Mouse (Mus musculus) neural tube, embryonic 10.5 days (tissue): ENCODE data around the gene Cyfip2.
A peak's percentile ranks its signal among the peaks of the same experiment; 100 is the strongest.

Experiments used
- DNase-seq: peaks from one replicate; pipeline ENCODE4 v3.0.0-alpha.2; 2017; ENCODE audit warnings: low spot score; ENCODE audit errors: extremely low spot score

Gene Cyfip2

DNA sequence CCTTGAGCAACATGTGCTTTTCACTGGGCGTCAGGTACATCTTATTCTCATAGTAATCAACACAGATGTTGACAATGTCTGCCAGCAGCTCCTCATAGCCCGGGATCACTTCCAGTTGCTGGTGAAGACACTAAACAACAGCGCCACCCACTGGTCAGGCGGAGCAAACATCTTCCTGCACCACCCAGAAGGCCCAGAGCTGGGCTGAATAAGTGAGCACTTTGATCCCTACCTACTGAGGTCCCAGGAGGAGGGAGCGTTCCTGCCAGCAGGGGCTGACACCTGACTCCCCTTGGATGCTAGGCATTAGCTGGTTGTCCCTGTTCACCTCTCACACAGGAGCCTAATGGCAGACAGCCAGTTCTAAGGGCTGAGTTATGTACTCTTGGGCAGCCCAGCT is 35.9 kb downstream of the Cyfip2 start:
- DNase-seq, result peak; percentile 49

DNA sequence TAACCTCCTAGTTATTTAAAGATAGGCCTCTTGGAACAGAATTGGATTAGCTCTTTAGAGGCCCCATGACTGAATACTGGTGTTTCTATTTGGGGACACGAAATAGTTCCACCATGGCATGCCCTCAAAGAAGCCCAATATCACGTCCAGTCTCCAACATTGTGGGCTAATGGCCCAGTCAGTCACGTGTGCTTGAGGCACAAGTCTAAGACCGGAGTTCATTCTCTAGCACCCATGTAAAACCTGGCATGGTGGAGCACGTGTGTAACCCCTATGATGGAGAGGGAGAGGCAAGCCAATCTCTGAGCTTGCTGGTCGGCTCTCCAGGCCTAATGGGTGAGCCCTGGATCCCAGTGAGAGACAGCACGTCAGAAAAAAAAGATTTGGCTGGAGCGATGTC is 36.5 kb downstream of the Cyfip2 start:
- DNase-seq, result no peak

DNA sequence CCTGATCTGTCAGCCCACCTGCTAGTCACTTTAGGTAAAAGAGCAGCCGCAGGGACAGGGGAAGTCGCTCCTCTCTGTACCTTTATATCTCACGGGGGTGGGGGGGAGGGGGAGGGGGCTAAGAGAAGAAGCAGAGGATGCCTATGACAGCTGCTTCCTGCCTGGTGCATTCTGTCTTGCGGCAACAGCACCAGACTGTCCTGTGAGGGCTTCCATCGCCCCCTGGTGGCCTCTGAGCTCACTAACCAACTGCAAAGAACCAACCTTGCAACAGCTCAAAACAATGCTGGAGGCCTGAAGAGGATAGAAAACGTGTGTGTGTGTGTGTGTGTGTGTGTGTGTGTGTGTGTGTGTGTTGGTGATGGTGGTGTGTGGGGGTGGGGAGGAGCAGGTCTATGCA is 37.4 kb downstream of the Cyfip2 start:
- DNase-seq, result peak; percentile 75

DNA sequence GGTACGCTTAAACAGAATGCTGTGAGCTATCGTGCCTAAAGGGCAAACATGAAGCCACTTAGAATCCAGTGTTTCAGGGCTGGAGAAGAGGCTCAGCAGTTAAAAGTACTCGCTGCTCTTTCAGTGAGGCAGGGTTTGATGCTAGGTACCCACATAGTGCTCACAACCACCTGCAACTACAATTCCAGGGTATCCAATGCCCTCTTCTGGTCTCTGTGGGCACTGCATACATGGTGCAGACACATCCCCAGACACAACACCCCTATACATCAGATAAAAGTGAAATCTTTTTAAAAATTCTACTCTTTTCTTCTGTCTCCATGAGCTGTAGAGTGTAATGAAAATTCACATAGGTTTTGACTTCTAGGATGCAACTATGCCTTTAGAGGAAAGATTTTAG is 38.7 kb downstream of the Cyfip2 start:
- DNase-seq, result no peak

DNA sequence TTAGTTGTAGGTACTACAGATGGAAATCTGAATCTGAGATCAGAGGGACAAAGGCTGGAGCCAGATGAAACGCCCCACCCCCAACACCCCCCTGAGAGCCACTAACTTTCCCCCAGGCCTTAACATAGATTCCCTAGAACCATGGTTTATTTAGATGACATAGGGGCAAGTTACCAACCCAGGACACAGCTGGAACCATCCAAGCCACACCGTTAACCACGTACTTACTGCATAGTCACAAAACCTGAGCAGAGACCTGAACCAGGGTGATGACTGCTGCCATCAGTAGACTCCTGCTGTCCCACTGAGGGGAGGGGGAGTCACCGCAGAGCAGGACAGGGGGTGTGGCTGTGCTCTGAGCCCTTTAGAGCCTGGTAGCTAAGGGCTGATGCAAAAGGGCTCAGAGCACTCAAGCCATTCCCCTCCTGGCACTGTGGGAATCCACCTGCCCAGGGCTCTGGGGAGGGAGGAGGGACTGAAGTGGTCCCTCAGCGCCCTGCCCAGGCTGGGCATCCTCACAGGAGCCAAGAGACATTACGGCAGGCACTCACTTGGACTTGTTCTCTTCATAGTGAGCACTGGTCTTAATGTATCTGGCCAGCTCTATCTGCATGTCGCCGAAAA is 40.5 kb downstream of the Cyfip2 start:
- no peak for DNase-seq

DNA sequence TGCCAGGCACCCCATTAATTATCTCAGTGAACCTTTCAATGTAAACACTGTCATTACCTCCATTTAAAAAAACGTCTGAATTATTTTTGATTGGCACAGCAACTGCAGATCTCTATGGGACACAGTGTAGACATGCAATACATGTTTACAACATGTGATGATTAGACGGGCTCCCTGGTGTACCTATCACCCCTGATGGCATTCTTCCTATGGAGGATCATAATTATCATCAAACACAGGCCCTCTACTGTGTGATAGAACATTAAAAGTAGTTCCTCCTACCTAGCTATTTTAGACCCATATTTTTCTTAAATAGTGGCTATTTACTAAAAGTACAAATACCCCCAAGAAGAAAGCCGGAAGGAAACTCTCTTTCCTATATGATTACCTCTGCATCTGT is 42.8 kb downstream of the Cyfip2 start:
- DNase-seq, result no peak

DNA sequence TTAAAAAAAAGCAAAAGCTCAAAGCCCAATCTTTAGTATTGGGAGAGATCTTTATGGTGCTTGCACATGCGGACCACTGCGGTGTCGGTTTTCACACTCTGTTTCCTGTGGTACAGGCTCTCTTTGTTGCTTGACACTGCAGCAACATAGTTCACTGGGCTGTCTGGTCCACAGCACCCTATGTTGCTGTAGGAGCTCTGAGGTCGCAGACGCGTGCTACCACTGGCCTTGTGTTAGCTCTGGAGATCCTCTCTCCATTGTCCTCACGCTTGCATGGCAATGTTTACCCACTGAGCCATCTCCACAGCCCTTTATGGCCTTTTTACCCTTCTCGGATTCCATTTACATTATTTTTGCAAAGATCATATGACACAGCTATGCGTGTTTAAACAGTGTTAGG is 43.3 kb downstream of the Cyfip2 start:
- DNase-seq, result no peak

DNA sequence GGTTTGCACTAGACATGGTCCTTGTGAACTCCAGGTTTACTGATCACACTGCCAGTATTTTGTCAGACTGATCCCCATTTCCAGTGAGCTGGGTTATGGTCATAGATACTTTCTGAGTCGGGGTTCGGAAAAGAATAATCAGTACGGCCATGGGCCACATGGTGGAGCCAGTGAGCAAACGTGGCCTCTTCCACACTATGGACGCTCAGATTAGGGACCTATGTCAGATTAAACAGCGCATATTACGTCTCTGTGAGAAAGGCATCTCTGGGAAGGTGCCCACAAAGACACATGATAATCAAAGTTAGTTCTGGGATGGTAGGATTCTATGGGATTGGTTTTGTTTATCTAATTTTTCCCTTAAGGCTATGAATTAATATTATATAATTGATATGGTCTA is 43.7 kb downstream of the Cyfip2 start:
- peak; percentile 45 for DNase-seq

DNA sequence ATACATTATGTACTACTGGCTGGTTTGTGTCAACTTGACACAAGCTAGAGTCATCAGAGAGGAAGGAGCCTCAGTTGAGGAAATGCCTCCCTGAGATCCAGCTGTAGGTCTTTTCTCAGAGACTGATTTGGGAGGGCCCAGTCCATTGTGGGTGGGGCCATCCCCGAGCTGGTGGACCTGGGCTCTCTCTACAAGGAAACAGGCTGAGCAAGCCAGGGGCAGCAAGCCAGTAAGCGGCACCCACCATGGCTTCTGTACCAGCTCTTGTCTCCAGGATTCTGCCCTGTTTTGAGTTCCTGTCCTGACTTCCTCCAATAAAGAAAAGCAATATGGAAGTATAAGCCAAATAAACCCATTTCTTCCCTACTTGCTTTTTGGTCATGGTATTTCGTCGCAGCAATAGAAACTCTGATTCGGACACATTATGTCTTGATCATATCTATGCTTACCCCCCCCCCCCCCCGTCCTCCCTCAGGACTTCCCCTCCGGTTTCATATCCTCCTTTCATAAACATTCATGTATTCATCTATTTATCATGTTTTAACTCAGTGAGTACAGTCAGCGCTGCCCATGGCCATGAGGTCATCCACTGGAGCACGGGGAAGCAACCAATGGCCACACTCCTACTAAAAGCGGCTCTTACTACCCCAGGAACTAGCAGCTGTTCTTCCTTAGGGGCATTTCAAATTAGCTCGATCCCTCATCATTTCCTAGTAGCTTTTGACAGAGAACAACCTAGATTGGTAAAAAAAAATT is 47.5 kb downstream of the Cyfip2 start:
- no peak for DNase-seq

DNA sequence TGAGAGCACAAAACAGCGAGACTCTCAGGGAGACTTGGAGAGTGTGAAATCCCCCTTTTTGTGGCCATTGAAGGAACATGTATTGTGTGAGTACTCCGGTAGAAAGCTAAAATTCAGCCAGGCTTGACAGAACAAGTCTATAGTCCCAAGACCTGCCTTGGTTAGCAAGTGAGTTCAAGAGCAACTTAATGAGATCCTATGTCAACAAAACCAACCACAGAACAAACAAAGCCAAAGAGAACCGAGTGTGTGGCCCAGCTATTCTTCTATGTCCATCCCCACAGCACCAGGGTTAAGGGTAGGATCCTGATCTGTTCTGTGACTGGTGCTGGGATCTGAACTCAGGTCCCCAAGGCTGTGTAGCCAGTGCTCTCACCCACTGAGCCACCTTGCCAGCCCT is 48.1 kb downstream of the Cyfip2 start:
- DNase-seq, result no peak

DNA sequence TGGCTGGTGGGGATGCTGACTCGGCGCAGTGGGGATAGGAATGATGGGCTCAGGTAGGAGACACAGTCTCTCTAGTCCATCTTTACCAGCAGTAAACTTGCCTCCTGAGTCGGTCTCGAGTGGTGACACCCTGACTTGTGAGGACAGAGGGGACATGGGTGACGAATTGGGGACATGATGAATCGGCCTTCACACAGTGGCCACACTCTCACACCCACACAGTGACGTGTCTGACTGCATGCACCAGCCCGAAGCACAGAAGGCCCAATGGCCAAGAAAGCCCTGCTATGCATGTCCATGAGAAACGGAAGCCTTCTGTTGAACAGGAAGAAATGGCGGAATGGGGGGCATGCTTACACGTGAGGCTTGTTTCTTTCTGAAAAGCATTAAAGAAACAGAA is 49.4 kb downstream of the Cyfip2 start:
- DNase-seq, result no peak

DNA sequence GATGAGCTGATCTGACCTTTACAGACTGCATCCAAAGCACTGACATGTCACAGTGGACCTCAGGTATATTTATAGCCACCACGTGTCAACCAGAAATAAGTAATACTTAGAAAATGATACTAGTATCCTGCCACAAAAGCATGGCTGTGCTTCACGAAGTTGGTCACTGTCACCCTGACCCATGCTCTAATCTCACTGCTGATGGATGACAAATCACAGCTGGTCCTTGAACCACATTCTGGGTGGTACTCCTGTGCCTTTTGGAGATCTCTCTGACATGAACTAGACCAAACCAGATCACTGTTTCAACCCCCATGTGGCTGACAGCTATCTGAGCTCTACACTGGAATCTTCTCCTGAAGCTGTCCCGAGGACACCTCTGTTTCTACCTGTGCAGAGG is 49.8 kb downstream of the Cyfip2 start:
- DNase-seq, result no peak

DNA sequence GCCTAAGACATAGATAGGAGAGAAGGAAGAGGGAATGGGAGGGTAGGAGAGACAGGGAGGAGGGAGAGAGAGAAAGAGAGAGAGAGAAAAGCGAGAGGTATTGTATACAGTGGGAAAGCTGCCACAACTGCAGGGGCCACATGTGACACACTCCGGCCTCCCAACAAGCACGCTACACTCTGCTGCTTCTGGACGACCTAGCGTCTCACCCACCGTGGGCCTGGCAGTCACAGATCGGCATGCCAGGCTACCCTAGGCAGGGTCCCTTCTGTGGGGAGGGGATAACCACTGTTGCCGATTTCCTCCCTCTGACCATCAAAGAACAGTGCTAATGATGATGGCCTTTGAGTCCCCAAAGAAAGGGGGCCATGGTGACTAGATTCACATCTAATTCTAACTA is 53.9 kb downstream of the Cyfip2 start:
- DNase-seq, result no peak

DNA sequence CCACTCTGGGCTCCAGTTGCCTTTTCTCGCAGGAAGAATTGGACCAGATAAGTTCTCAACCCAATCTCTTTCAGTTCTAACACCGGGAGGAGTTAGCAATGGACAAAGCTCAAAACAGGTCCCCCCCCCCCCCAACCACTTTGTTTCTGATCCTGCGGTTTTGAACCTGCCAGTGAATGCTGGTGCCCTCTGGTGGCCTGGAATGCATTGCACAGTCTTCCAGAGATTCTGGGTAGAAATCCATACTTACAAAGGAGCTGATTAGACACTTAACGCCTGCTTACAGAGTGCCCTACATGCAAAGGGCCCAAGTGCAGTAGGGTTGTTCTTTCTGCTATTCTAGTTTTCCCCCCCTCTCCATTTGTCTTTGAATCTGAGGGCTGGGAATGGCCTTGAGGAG is 54.5 kb downstream of the Cyfip2 start:
- peak; percentile 24 for DNase-seq

DNA sequence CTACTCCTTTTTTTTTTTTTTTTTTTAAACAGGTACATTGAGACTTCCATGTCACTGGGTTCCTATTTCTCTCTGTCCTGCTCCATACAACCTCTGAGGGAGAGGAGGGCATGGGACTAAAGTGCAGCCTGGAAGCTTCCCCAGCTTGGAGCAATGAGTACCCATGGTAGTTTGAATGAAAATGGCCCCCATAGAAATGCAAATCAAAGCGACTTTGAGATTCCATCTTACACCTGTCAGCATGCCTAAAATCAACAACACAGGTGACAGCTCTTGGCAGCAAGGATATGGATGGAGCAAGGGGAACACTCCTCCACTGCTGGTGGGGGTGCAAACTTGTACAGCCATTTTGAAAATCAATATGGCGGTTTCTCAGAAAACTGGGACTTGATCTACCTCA is 57.4 kb downstream of the Cyfip2 start:
- no peak for DNase-seq

DNA sequence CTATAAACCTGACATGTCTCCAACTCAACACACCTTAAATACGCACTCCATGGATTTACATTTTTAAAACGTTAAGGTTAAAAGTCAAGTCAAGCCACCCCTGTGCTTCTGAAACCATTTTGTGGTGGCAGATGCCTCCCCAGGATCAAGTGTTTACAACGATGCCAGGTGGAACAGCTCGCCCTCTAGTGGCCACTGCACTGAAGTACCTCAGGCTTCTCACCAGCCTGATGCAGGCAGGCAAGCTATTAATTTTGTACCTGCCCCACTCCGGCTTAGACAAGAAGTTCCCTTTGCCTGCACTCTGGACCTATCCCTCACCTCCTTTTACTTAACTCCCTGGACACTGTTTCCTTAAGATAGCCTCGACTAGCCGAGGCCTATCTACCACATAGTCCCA is 60.7 kb downstream of the Cyfip2 start:
- peak; percentile 64 for DNase-seq

DNA sequence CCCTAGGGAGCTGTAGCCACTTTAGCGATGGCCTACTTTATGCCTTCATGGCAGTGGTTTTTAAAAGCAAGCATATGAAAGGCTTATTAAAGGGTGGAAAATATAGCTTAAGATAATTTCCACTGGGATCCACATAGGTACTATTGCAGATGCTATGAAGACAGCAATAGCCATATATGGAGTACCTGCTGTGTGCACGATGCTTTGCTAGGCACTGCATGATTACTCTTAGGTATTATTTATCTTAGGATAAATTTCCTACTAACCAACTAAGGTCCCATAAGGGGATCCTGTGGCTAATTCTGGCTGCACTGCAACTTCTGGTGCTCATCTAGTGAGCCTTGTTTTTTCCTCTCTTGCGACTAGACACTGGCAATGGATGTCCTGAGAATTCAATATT is 64.3 kb downstream of the Cyfip2 start:
- DNase-seq, result no peak

DNA sequence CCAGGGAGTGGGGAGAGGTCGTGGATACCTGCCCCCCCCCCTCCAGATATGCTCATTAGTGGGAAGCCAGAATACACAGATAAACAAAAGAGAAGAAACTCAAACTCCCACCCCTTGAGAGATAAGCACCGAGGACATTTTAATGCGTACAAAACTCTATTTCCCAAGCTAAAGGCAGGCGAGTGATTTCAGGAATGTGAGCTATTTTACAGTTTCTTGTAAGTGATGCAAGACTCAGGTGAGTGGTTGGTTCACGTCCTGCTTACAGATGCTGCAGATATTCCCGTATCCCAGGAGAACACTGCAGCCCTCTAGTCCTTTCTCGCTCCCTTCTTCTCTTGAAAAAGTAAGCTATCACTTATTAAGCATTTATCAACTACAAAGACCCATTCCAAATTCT is 66.3 kb downstream of the Cyfip2 start:
- no peak for DNase-seq

DNA sequence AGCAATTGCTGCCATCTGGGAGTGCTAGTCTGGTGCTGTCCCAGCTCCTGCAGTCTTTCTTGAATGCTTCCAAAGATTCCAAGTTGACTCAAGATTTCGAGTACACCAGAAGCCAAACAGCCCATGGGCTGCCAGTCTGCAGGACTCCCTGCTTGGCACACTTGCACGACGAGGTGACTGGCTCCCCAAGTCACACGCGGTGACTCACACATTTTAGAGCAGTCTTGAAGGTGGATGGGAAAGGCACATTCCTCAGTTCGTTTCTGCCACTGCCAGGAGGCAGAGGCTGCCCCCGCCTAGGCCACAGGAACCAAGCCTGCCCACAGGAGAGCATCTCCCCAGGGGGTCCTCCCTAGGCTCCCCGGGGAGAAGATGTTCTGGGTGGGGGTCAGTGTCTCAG is 66.7 kb downstream of the Cyfip2 start:
- no peak for DNase-seq

DNA sequence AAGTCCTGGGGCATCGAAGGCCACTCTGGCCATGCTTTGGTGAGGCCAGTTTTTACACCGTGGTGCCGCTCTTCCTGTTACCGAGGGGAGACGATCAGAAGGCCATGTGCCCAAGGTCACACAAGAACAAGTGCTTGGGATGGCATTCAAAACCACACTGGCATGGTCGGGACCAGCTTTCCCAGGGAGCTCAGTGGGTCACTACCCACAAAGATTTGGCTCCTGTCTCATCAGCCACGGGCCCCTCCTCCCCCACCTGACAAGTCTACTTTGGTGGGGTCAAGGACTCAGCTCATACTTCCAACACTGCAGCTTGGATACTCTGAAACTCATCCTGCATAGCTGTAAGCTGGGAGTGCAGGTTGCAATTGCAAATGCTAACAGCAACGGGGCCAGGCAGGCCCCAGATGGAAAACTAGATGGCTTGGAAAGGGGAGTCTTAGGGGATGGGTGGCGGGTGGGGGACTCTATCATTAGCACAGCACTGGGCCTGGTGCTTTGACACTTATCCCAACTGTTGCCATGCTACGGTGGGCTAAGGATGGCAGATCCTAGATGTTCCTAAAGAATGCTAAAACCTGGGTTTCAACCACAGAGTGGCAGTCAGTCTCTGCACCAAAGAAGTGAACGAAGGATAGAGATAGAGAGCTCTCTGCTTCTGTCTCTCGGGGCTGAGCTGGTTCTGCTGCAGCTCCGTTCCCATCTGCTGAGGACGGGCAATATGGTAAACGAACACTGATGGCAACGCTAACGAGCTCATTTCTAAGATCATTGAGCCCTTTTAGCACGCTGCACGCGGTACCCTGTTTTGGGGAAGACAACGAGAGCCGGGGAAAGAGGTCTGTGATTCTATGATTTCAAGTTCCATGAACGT is 67.7 kb downstream of the Cyfip2 start:
- DNase-seq, result no peak

DNA sequence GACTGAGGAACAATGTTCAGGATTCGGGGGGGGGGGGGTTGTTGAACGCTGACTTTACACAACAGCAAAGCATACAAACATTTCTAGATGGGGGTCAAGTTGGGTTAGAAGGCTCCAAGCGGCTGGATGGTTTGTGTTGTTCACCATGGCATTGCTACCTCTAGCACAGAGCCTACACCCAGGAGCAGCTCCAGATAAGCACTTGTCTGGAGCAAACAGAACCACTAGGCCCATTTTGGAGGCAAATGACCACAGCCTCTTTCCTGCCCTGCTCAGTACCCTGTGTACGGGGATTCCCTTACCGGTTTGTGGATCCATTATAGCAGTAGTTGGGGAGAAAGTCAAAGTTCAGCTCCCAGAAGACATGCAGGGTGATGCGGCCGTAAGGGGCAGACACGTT is 70.7 kb downstream of the Cyfip2 start:
- no peak for DNase-seq

DNA sequence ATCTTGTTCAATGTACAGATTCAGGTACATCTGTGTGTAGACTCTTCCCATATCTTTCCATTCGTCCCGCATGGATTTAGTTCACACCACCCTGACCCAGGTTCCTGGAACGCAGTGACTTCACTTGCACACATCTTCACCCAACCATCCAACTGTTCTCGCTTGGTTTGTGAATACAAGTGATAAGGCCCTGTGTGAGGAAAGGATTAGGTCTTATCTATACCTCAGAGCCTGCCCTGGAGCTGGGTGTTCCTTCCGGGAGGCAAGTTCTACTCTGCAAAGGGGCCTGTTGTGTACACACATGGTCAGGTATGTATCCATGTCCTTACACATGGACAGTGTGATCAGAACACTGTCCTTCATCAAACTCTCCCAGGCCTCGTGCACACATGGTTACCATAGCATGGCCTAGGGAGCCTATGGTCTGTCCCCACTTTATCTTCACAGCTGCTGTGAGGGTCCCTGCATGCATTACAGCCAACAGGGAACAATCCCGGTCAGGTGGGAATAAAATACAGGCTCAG is 71.4 kb downstream of the Cyfip2 start:
- DNase-seq, result no peak
